Mouse (Mus musculus): ENCODE measurements around the gene Zfp286.
"Not testable (repeated sequence)": the region's sequence is repeated elsewhere in the genome, so short reads cannot be mapped to it uniquely, and the experiment has no call there.

The Zfp286 gene

DNA sequence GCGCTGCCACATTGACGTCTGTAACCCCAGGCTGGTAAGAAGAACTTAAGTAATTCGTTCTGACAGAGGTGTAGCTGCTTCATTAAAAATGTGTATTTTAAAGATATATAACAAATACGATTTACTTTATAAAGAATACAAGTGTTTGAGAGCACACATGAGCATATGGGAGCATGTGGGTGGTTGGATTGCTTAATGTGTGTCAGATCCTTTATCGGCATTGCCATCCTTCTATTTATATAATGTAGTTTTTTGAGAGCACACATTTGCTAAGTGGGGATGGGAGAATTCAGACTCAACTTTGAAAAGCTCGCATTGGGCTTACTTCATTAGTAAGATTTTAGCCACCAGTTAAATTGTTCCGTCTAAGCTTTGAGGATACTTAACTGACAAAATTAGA is 12.8 kb downstream of the Zfp286 start:
- DNase-seq = no peak

- no peak for DNase-seq
Measured at GRCm38 (mm10) chr11:62760755-62761457, 28.4 kb downstream of the Zfp286 start.

DNA sequence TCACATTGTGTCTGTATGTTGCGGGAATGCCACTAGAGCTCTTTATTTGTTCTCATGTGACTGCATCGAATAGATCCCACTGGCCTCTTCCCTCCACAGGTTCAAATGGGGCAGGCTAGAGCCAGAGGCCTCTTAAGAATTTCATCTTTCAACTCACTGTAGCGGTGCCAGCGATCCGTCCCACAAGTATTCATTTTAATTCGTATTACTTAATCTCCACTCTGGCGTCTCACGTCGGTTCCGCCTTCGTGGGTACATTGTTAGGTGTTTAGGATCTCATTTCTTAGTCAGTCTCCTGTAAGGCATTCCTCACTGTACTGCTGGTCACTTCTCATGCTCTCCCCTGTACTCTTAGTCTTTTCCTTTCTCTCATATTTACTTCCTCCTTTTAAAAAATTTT is 30.8 kb downstream of the Zfp286 start:
- DNase-seq = no peak

GRCm38 (mm10) chr11:62757906-62758305 is 31.4 kb downstream of the Zfp286 start:
- no peak for DNase-seq

DNA sequence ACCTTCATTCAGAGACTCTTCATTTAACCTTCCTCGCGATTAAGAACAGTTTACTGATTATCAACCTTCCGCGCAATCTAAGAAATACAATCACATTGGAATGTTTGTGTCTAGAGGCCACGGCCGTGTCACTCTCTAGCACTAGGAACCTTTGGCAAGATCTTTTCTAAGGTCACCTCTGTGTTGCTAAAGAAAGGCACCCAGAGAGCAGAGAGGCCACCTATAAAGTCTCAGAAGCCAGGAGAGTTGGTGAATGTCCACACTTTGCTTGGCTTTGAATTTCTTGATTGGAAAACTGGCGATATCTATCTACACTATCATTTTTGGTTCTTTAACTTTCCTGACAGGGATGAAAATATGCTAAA is 32.1 kb downstream of the Zfp286 start:
- DNase-seq = no peak

- peak; percentile 93 for DNase-seq
Measured at GRCm38 (mm10) chr11:62756456-62757142, 32.7 kb downstream of the Zfp286 start.

- no peak for DNase-seq
Measured at GRCm38 (mm10) chr11:62752780-62753179, 36.5 kb downstream of the Zfp286 start, which contains the start of gene Gm10428. Gm10428 (plus strand) TSS chr11:62753100.

- no peak for DNase-seq
Measured at GRCm38 (mm10) chr11:62752191-62752590, 37.1 kb downstream of the Zfp286 start.

DNA sequence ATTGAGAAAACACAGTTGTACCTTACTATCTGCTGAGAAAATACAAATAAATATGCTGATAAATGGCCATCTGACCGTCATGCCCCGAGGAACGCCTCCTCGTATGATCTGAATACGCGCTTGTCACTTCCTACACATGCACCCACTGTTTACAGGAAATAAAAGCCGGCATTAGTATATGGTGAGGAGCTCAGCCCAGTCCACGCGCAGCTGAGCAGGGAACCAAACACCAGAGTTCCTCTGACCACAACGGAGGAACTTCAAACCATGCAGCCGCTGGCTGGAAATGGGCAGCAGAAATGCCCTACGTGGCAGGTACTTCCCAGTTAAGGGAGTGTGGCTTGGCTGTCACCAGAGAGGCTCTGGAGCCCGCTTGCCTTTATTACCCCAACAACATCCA is 39.8 kb downstream of the Zfp286 start:
- not testable (repeated sequence) for DNase-seq

DNA sequence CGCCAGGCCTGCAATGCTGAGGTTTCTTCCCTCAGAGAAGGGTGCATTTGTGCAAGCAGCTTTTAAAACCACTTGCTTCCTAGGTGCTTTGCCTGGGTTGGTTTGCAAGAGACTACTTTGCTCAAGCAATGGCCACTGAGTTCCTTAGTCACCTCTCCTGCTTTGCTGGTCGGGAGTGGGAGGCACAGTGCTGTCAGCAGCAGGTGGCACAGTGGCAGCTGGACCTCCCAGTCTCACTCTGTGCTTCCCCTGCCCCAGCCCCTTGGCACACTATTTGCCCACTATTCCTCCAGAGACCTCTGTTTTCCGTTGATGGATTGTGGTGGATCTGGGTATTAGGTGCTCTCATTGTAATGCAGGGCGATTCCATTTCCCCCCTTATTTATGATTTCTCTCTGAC is 41.2 kb downstream of the Zfp286 start:
- DNase-seq = no peak

- DNase-seq = no peak
Measured at GRCm38 (mm10) chr11:62747227-62747626, 42.0 kb downstream of the Zfp286 start.

- peak; percentile 64 for DNase-seq
Measured at GRCm38 (mm10) chr11:62746001-62746533, 43.2 kb downstream of the Zfp286 start.

DNA sequence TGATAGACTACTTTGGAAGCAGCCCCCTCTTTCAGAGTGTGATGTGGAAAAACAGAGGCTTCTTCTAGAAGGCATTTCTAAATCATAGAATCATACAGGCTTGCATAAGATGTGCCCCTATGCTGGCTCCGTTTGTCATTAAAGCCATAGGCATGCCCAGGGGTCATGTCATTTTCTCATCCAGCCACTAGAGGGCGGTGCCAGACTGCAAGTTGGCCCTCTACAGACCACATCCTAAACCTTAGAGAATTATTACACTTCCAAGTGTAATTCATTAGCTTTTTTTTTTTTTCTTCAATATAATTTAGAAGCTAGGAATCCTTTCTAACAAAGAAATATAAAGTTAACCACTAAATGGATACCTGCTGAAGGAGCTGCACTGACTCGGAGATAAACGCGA is 45.2 kb downstream of the Zfp286 start:
- DNase-seq = peak; percentile 67

- no peak for DNase-seq
Measured at GRCm38 (mm10) chr11:62742261-62742957, 46.9 kb downstream of the Zfp286 start.

DNA sequence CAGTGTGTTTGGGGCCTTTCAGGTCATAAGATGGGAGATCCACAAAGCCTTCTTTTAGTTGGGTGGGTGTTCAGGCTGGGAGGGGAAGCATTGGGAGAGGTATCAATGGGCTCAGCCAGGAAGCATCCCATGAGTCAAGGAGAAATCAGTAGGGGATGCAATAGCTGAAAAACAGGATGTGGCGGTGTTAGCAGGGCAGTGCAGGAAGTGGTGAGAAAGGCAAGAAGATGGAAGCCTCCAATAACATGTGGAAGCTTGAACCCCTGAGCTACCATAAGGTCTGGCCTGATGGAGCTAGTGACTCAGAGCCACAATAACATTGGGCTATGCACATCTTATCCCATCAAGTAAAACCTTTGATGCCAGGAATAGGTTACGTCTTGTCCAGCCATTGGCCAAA is 48.1 kb downstream of the Zfp286 start:
- no peak for DNase-seq

DNA sequence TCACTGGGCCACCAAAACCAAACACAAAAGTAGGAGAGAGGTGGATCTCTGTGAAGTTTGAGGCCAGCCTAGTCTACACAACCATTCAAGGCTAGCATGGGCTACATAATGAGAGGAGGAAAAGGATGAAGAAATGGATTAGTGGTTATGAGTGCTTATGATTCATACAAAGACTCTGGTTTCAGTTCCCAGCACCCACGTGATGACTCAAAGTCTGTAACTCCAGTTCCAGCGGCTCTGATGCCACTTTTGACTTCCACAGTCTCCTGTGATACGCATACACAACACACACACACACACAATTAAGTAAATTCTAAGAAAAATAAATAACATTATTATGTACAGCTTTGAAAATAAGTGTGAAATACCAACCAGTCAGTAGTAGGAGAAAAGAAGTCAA is 56.6 kb downstream of the Zfp286 start:
- DNase-seq = no peak

DNA sequence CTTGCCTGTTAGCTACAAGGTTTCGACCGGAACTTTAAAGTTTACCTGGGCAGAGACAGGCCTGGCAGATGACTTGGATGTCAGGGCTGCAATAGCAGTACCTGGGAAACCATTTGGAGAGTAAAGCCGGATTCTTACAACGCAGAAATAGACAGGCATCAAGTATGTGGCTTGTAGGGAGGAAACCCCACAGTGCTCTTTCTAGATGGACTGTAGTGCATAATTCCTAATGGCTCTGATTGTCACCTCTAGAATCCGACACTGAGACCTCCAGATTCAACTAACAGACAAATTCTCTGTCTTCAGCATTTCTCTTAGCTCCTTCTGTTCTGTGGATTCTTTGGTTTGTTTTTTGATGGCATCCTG is 57.3 kb downstream of the Zfp286 start:
- no peak for DNase-seq

DNA sequence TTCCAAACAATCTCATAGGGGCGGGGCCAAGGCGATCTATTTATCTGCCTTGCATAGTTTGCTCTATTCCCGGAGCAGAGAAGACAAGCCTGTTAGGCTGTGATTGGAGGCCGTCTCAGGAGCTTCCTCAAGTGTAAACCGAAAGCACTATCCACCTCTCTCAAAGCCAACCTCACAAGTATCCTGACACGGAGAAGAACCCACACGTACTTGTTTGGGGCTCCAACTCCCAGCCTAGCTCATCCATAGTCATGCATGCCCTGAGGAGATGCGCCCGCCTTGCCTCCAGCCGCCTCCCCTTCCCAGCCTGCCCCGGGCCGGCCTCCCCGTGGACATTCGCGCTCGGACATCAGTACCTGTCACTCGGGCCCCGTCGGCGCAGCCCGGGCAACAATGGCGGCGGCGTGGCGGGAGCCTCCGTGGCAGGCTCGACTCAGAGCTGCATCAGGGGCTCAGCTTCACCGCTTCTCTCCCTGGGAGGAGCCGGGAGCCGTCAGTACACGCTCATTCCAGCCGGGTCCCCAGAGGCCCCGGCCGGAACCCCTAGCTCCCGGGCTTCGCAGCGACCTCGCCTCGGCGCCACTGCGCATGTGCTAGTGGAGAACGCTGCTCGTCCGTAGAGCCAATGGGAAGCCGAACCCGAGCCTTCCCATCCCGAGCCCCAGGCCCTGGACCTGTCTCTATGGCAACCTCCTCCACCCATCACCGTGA is 57.8 kb downstream of the Zfp286 start, which contains the start of gene Zfp287:
Gene Zfp287 (minus strand): TSS at position 595 of the 711 bp plus-strand sequence.
- DNase-seq = peak; percentile 89

DNA sequence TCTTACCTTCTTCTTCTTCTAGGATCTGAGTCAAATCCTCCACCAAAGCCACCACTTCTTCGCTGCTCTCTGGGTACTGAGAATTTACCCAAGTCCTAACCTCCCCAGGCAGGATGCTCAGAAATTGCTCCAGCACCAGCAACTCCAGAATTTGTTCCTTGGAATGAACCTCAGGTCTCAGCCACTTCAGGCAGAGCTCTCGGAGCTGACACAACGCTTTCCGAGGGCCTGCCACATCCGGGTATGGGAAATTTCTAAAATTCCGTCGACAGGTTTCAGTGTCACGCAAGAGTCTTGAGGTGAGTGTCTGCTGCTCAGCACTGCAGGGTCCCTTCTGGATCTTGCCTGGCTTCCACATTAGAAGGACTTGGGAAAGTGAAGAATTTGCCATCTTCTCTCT is 61.0 kb downstream of the Zfp286 start:
- DNase-seq = no peak

GRCm38 (mm10) chr11:62710657-62711056 is 78.6 kb downstream of the Zfp286 start:
- DNase-seq = no peak

DNA sequence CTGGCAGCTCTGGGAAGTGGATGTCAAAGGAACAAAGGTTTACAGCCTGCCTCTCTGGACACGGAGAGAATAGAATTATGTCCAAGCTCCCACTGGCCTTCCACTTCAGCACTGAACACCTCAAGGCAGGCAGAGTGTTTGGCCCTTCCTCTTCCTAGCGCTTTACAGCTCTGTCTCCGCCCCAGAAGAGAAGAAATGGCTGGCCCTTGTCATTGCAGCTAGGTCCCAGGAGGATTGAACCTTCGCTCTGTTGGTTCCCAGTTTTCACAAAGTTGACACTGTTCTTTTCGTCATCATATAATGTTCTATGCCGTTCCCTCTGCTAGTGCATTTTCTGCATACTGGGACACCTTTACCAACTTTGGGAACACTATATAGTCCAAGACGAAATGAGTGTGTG is 81.0 kb downstream of the Zfp286 start:
- no peak for DNase-seq

DNA sequence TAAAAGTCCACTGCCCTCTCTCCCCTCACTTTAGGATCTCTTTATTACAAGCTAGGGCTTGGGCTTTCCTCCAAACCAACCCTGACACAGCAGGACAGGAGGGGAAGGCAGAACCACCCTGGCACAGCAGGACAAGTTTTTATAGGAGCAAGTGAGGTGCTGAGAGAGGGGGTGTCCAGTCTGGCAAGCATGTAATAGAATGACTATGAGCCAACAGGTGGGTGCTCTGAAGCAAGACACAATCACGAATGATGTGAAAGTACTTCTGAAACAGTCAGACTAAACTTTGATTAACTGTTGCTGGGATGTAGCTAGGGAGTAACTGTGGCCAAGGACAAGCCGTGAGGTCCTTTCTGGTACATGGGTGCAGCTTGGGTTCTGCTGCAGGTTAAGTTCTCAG is 83.1 kb downstream of the Zfp286 start:
- DNase-seq = no peak

Data from right cerebral cortex, postnatal 4 days (tissue).